Comparison of ENCODE assay signal across 8 mouse cellular contexts in genomic region chr4:148859906-148860491, GRCm38 (mm10). TPM values are rescaled to one million over a fixed set of nuclear protein-coding genes. Genes with fewer than 3 reads are reported as not detected.
DNase-seq lines count a peak whose midpoint lies in the region; ATAC-seq and TF ChIP-seq lines count a peak whose summit lies in the region.

No protein-coding gene starts in this region.

- H3K9ac ChIP-seq in heart, embryonic 14.5 days (ENCODE audit: low read length), result peak overlapping the region; percentile 14; the same call in 1 of the 2 replicates
- peak overlapping the region; percentile 54; the same call in 1 of the 2 replicates for H3K9ac ChIP-seq in ES-E14 (ENCODE audit: insufficient read depth, low read depth, low read length, poor library complexity, severe bottlenecking)
- peak overlapping the region; percentile 48; the same call in 1 of the 2 replicates for H3K9ac ChIP-seq in forebrain, embryonic 13.5 days
- no peak overlapping the region for H3K9ac ChIP-seq in liver, embryonic 13.5 days

- intact Hi-C loops in heart, postnatal 36 days (cut with DNase I), result loop anchor here (10.0 kb wide), 1 partner anchor 45 kb away; no protein-coding TSS in a partner anchor

- in situ Hi-C loops in ES-E14 (cut with MboI; ENCODE audit: low sequenced_read_pairs in 2 of 2, unreplicated experiment in 2 of 2), result no loop called here

- 12% methylated on average over 27 of the region's 27 CpGs for WGBS in heart, embryonic 14.5 days
- under 1% methylated on average over 27 of the region's 27 CpGs for WGBS in forebrain, embryonic 13.5 days
- 8% methylated on average over 27 of the region's 27 CpGs for WGBS in liver, embryonic 13.5 days (ENCODE audit: insufficient replicate concordance)

- DNase-seq in heart, postnatal 36 days, result no peak
- DNase-seq in ES-E14 (ENCODE audit: low read depth, low spot score), result no peak
- DNase-seq in liver, embryonic 13.5 days, result no peak
- DNase-seq in frontal cortex, postnatal 36 days (ENCODE audit: low spot score in 2 of 2), result no peak
- no peak for DNase-seq in spleen, postnatal 10 days (ENCODE audit: low spot score in 2 of 2)

- peaks cover 38 to 70% of the 10 kb centered on the region in 2 experiments for H3K4me1 ChIP-seq in heart, embryonic 14.5 days (ENCODE audit: control insufficient read depth in 2 of 2, insufficient read depth in 2 of 2, low read length in 2 of 2)
- peaks cover 3 to 27% of the 10 kb centered on the region in 2 experiments; a peak in 2 of 4 replicates for H3K4me1 ChIP-seq in ES-E14 (ENCODE audit: control insufficient read depth in 2 of 2, insufficient read depth in 2 of 2, low read length in 2 of 2, poor library complexity in 1 of 2)
- peaks cover 68% of the 10 kb centered on the region for H3K4me1 ChIP-seq in forebrain, embryonic 13.5 days
- H3K4me1 ChIP-seq in liver, embryonic 13.5 days (replicated peaks), result no peaks in the 10 kb centered on the region

- H3K9me3 ChIP-seq in heart, embryonic 14.5 days (ENCODE audit: control insufficient read depth, low read length), result no peaks in the 10 kb centered on the region
- no peaks in the 10 kb centered on the region for H3K9me3 ChIP-seq in ES-E14 (ENCODE audit: control insufficient read depth, insufficient read depth, low read depth, low read length)
- no peaks in the 10 kb centered on the region for H3K9me3 ChIP-seq in forebrain, embryonic 13.5 days (replicated peaks)
- H3K9me3 ChIP-seq in liver, embryonic 13.5 days (replicated peaks), result no peaks in the 10 kb centered on the region

- peaks cover 6% of the 10 kb centered on the region; the same call in 1 of the 2 replicates for H3K27me3 ChIP-seq in heart, embryonic 14.5 days (ENCODE audit: control insufficient read depth, insufficient read depth, low read length)
- peaks cover 59% of the 10 kb centered on the region for H3K27me3 ChIP-seq in forebrain, embryonic 13.5 days
- peaks cover 48% of the 10 kb centered on the region for H3K27me3 ChIP-seq in liver, embryonic 13.5 days

- 0 out of 2 replicates have a peak, but pooled peaks have one; percentile 17 for ATAC-seq in heart, embryonic 14.5 days (ENCODE audit: insufficient number of reproducible peaks, insufficient read depth, low FRiP score, low read depth)
- ATAC-seq in forebrain, embryonic 13.5 days, result peak; percentile 82
- no peak for ATAC-seq in liver, embryonic 13.5 days (ENCODE audit: low read depth)
- no peak for ATAC-seq in inflammation-experienced regulatory T-cells, adult 6 months

- no peak overlapping the region for H3K27ac ChIP-seq in heart, embryonic 14.5 days (replicated peaks in 1 of 2; ENCODE audit: control insufficient read depth in 1 of 2, insufficient read depth in 1 of 2, low read depth in 2 of 2, low read length in 2 of 2)
- no peak overlapping the region for H3K27ac ChIP-seq in ES-E14 (ENCODE audit: insufficient read depth, low read depth, low read length, poor library complexity, severe bottlenecking)
- peak overlapping the region; percentile 87 for H3K27ac ChIP-seq in forebrain, embryonic 13.5 days
- H3K27ac ChIP-seq in liver, embryonic 13.5 days, result no peak overlapping the region

- no peaks in the 10 kb centered on the region for H3K36me3 ChIP-seq in heart, embryonic 14.5 days (ENCODE audit: control insufficient read depth, insufficient read depth, low read length)
- H3K36me3 ChIP-seq in ES-E14 (ENCODE audit: control insufficient read depth, insufficient read depth, low read length, poor library complexity, severe bottlenecking), result no peaks in the 10 kb centered on the region; the same call in 1 of the 2 replicates
- H3K36me3 ChIP-seq in forebrain, embryonic 13.5 days (ENCODE audit: poor library complexity, severe bottlenecking), result no peaks in the 10 kb centered on the region
- H3K36me3 ChIP-seq in liver, embryonic 13.5 days, result no peaks in the 10 kb centered on the region

- peak overlapping the region; percentile 10 to 21 for H3K4me3 ChIP-seq in heart, embryonic 14.5 days (ENCODE audit: control insufficient read depth in 1 of 2, insufficient read depth in 1 of 2, low read depth in 1 of 2, low read length in 2 of 2)
- H3K4me3 ChIP-seq in ES-E14 (ENCODE audit: insufficient read depth in 1 of 2, low read depth in 1 of 2, low read length in 2 of 2, poor library complexity in 1 of 2, severe bottlenecking in 1 of 2), result peak overlapping the region; percentile 48 to 53
- H3K4me3 ChIP-seq in forebrain, embryonic 13.5 days, result peak overlapping the region; percentile 27
- H3K4me3 ChIP-seq in liver, embryonic 13.5 days (replicated peaks), result no peak overlapping the region

- peak overlapping the region; percentile 51 for H3K4me2 ChIP-seq in heart, embryonic 14.5 days (ENCODE audit: low read length)
- H3K4me2 ChIP-seq in forebrain, embryonic 13.5 days, result peak overlapping the region; percentile 61
- peak overlapping the region; percentile 26; the same call in 1 of the 2 replicates for H3K4me2 ChIP-seq in liver, embryonic 13.5 days

TF ChIP-seq in ES-E14, 5 proteins besides CTCF, POLR2A, EP300 and RAD21:
- TF ChIP-seq CHD2 (IDR thresholded peaks at IDR 0.05; ENCODE audit: low read depth, low read length) (no peak), ZC3H11A (IDR thresholded peaks at IDR 0.05; ENCODE audit: borderline replicate concordance, low read depth, low read length) (no peak), ZNF384 (IDR thresholded peaks at IDR 0.05; ENCODE audit: low read depth, low read length) (no peak), MAFK (IDR thresholded peaks at IDR 0.05; ENCODE audit: insufficient read depth, low read depth, low read length) (no peak), HCFC1 (IDR thresholded peaks at IDR 0.05; ENCODE audit: borderline replicate concordance, insufficient read depth, low read length) (no peak)

RNA-seq across cellular contexts. Expression of gene Casz1, which starts 55.8 kb away (rescaled TPM):
- polyA plus RNA-seq in heart, embryonic 14.5 days (2014; fragmentation: Nextera tagmentation; extraction: Ambion mirVana), result 24.6 and 26.6 TPM in 2 replicates
- 10 to 100 TPM; 38.7 to 45.3 TPM for total RNA-seq in heart, postnatal 36 days (2021)
- 4.0 and 11.0 TPM in 2 replicates for total RNA-seq in ES-E14 (2012; rRNA removed)
- 1.3 and 1.9 TPM in 2 replicates for polyA plus RNA-seq in forebrain, embryonic 13.5 days (2015; fragmentation: Nextera tagmentation; extraction: Ambion mirVana)
- 0.39 and 0.45 TPM in 2 replicates for polyA plus RNA-seq in liver, embryonic 13.5 days (2015; fragmentation: Nextera tagmentation; extraction: Ambion mirVana)
- polyA plus RNA-seq in inflammation-experienced regulatory T-cells, adult 6 months (2017; shearing (Covaris generic)), result 1 to 10 TPM in 1 of 3 experiments, under 1 TPM in 2; 0.58 to 1.8 (median 0.80) TPM

Comparison
In these comparisons a context has a peak if more than half of its experiments do, and no peak if none do; other contexts are left out.
1. ATAC-seq: peak in heart, embryonic 14.5 days (single experiment) and forebrain, embryonic 13.5 days (single experiment); none in liver, embryonic 13.5 days (single experiment) and inflammation-experienced regulatory T-cells, adult 6 months (single experiment).
2. Peak in every context shown above with its lines, with median percentiles within 50 percentile points of each other: H3K4me2 ChIP-seq.